Mouse (Mus musculus) fibroblast of lung, adult 2 months (primary cell): ENCODE measurements at regions not wholly inside any gene's neighbourhood (a gene's known extent, or its start where the extent isn't known, plus 50 kb on each side); places are given as distances from the start of the nearest gene placed in this dataset.

ENCODE experiments used
- DNase-seq: peaks from one replicate; pipeline ENCODE4 v3.0.0-alpha.2; 2011; ENCODE audit warnings: low read depth

DNA sequence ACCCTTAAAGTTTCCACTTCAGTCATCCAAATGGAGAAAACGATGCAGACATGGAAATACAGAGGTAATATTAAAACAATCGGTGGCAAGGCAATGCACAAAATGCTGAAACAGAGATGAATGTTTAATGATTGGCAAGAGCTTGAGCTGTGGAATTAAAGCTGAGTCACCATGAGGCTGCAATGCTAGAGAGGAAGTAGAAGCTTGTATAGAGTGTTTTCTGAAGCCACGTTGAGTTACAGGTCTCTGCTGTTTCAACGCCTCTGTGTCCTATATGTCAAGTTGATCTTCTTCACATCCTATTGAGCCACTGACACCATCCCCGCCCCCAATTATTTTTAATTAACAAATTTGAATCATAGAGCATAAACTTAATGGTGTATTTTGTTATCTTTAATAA, 261.0 kb upstream of the Ctnnd2 start:
- DNase-seq, result peak; percentile 18
